Mouse (Mus musculus) testis, adult 2 months (tissue): ENCODE data around the gene H2-M5. TPM values are rescaled to one million over a fixed set of nuclear protein-coding genes. Genes with fewer than 3 reads are reported as not detected.
"Not testable (repeated sequence)": the region's sequence is repeated elsewhere in the genome, so short reads cannot be mapped to it uniquely, and the experiment has no call there.

Source experiments
- H3K27ac ChIP-seq: fragments of 200-500 bp; 2 replicates; pipeline ENCODE4 v1.5.1; 2012; ENCODE audit warnings: low read depth, low read length; ENCODE audit not compliant: control insufficient read depth, insufficient read depth
- H3K27me3 ChIP-seq: fragments of 200-500 bp; 2 replicates; pipeline ENCODE4 v1.6.1; 2012; ENCODE audit warnings: mild to moderate bottlenecking, low read length, moderate library complexity; ENCODE audit not compliant: control insufficient read depth, insufficient read depth
- H3K36me3 ChIP-seq: fragments of 200-500 bp; 2 replicates; pipeline ENCODE4 v1.6.1; 2012; ENCODE audit warnings: mild to moderate bottlenecking, low read length; ENCODE audit not compliant: control insufficient read depth, insufficient read depth
- H3K4me1 ChIP-seq: fragments of 200-500 bp; 2 replicates; pipeline ENCODE4 v1.6.1; 2012; ENCODE audit warnings: low read length; ENCODE audit not compliant: control insufficient read depth, insufficient read depth
- H3K4me3 ChIP-seq: fragments of 200-500 bp; 2 replicates; pipeline ENCODE4 v1.5.1; 2012; ENCODE audit warnings: low read depth, mild to moderate bottlenecking, low read length, moderate library complexity, mixed read lengths; ENCODE audit not compliant: control insufficient read depth
- CTCF ChIP-seq: fragments of 200-500 bp; IDR thresholded peaks from 2 replicates; pipeline ENCODE4 v1.5.1; 2012; ENCODE audit warnings: low read depth, mild to moderate bottlenecking, inconsistent platforms, low read length, moderate library complexity; ENCODE audit not compliant: control insufficient read depth, insufficient read depth, insufficient replicate concordance
- POLR2A ChIP-seq: fragments of 200-500 bp; IDR thresholded peaks from 2 replicates; pipeline ENCODE4 v1.6.1; 2012; ENCODE audit warnings: low read depth, mild to moderate bottlenecking, inconsistent platforms, low read length, moderate library complexity; ENCODE audit not compliant: control insufficient read depth
- polyA plus RNA-seq: library from polyadenylated mRNA; depleted of rRNA; stranded (reverse); fragments of >200 nt; gene quantifications from 2 replicates; pipeline ENCODE4 v1.2.3, GENCODE M21; 2012

Gene H2-M5
- polyA plus RNA-seq, 1 experiment = 2.8 TPM

DNA sequence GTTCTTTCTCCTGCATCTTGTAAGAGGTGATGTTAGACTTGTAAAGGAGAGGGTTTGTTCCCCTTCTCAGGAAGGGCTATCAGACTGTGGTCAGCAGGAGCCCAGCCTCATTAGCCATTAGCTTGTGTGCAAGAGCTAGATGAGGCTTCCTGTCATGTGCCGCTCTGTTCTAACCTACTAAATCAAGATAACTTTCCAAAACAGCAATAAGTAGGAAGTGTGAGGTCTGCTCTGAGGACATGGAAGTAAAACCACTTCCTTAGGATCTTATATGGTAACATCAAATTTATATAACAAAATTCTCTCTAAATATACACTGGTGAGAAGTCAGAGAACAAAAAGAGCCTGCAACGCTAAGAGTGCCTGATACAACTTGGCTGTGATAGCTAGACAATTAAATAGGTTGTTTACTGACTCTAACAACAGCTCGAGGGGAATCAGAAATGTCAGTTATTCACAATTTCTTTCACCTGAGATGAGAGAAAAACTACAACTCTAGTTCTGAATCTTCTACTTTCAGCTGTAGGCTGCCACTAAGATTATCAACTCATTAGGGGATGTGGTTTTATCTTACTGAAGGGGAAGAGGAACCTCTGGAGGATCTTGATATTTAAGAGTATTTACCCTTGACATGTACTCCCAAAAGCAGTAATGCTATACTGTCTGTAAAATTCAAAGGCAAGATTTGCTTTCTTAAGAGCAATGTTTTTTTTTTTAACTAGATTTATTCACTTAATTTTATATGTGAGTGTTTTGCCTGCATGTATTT is 3.2 kb upstream of the H2-M5 start:
- Histone ChIP-seq H3K36me3 (no peaks in the 10 kb centered on the region), H3K27me3 (no peaks in the 10 kb centered on the region), H3K4me1 (peaks cover 3% of the 10 kb centered on the region; the same call in 1 of the 2 replicates), H3K4me3 (no peak overlapping the region), H3K27ac (no peak overlapping the region)
- TF ChIP-seq POLR2A (no peak), CTCF (no peak)

DNA sequence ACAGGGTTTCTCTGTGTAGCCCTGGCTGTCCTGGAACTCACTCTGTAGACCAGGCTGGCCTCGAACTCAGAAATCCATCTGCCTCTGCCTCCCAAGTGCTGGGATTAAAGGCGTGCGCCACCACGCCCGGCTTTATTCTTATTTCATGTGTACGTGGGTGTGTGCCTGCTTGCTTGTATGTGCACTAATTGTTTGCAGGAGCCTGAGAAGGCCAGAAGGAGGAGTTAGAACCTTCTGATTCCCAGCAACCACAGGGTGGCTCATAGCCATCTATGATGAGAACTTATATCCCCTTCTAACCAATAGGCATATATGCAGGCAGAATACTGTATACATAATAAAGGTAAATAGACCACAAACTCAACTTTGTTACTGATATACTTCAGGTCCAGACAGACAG is 1.3 kb upstream of the H2-M5 start:
- not testable (repeated sequence) for H3K27me3 ChIP-seq

DNA sequence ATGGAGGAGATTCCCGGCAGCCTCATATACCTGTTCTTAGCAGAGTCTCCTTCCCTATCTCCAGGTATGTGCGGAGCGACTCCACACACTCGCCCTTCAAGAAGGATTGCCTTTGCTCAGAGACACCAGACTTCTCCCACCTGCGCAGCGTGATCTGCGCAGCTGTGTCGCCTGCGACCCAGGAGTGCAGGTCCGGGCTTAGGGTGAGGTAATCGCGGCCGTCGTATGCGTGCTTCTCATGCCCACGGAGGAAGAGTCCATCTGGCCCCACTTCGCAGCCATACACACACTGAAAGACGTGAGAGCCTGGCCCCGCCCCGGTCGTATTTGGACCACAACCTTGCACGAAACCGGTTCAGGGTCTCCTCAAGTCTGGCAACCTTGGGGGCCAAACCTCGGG is 862 bp downstream of the H2-M5 start:
- Histone ChIP-seq H3K36me3 (no peaks in the 10 kb centered on the region), H3K4me1 (peaks cover 3% of the 10 kb centered on the region; the same call in 1 of the 2 replicates), H3K27me3 (no peaks in the 10 kb centered on the region), H3K27ac (no peak overlapping the region), H3K4me3 (no peak overlapping the region; the same call in 1 of the 2 replicates)
- no peak for TF ChIP-seq CTCF
- no peak for TF ChIP-seq POLR2A

More for the DNA sequence above, 1.3 kb upstream of the H2-M5 start:
- not testable (repeated sequence) for H3K27ac ChIP-seq, H3K4me1 ChIP-seq, H3K4me3 ChIP-seq, H3K36me3 ChIP-seq

- TF ChIP-seq POLR2A (no peak), CTCF (no peak)
- H3K4me3 ChIP-seq = no peak overlapping the region
- peaks cover 5% of the 10 kb centered on the region; the same call in 1 of the 2 replicates for H3K4me1 ChIP-seq
- no peaks in the 10 kb centered on the region for H3K36me3 ChIP-seq
- no peaks in the 10 kb centered on the region for H3K27me3 ChIP-seq
- H3K27ac ChIP-seq = no peak overlapping the region
These were observed 6.8 kb downstream of the H2-M5 start for GRCm38 (mm10) chr17:36982253-36983155.

GRCm38 (mm10) chr17:36981845-36982244 is 7.5 kb downstream of the H2-M5 start:
- H3K27me3 ChIP-seq = no peaks in the 10 kb centered on the region
- peaks cover 5% of the 10 kb centered on the region; the same call in 1 of the 2 replicates for H3K4me1 ChIP-seq
- no peak overlapping the region for H3K27ac ChIP-seq
- no peaks in the 10 kb centered on the region for H3K36me3 ChIP-seq
- no peak overlapping the region for H3K4me3 ChIP-seq
- TF ChIP-seq POLR2A (no peak), CTCF (no peak)

DNA sequence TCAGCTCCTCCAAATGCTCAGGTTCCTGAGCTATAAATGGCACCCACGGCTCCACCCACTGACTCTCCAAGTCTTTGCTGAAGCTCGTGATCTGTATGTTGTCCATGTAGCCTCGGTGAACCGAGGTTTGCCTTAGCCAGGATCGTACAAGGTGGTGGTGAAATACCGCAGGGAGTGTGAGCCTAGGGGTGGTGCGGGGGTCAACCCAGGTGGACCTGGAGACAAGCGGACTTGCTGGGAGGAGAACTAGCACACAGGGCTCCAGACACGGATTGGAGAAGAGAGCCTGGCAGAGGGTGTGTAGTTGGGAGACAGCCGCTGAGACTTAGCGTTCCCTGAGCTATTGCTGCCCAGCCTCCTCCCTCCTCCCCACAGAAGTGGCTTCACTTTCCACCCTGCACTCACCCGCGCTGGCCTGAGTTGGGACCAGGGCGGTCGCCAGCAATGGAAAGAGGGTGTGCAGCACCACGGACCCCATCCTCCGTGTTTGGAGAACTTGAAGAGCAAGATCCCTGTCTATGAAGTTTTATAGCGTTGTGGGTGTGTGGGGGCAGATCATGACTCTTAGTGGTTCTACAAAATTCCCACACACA is 8.0 kb downstream of the H2-M5 start, which contains the start of gene 2410137M14Rik:
Gene 2410137M14Rik (minus strand): TSS at position 17 of the 593 bp plus-strand sequence.
- no peak within 1 kb of the TSS for H3K27ac ChIP-seq
- H3K27me3 ChIP-seq = no peaks in the 10 kb centered on the region
- H3K4me1 ChIP-seq = peaks cover 5% of the 10 kb centered on the region; the same call in 1 of the 2 replicates
- H3K36me3 ChIP-seq = no peaks in the 10 kb centered on the region
- H3K4me3 ChIP-seq = no peak within 1 kb of the TSS
- no peak for TF ChIP-seq CTCF
- no peak for TF ChIP-seq POLR2A

- no peak overlapping the region for H3K4me3 ChIP-seq
- no peaks in the 10 kb centered on the region for H3K36me3 ChIP-seq
- H3K4me1 ChIP-seq = peaks cover 5% of the 10 kb centered on the region
- TF ChIP-seq POLR2A = no peak
- no peak for TF ChIP-seq CTCF
- H3K27ac ChIP-seq = no peak overlapping the region
- no peaks in the 10 kb centered on the region for H3K27me3 ChIP-seq
These were observed 16.0 kb downstream of the H2-M5 start for GRCm38 (mm10) chr17:36973271-36973787.
